Mouse (Mus musculus) adrenal gland, postnatal 14 days (tissue): Measurements from ENCODE around the gene Ptprh. TPM values are rescaled to one million over a fixed set of nuclear protein-coding genes. Genes with fewer than 3 reads are reported as not detected.

Experiments
- DNase-seq: peaks from one replicate; pipeline ENCODE4 v3.0.0; 2021; ENCODE audit warnings: mixed read lengths
- total RNA-seq: library from RNA; stranded (reverse); gene quantifications from 2 replicates; pipeline ENCODE4 v1.2.3, GENCODE M21; 2021

Gene Ptprh
- total RNA-seq, 1 experiment from 2014 or later: not detected

- DNase-seq: no peak
Observed at GRCm38 (mm10) chr7:4523205-4524130, 80.4 kb downstream of the Ptprh start.

- DNase-seq: no peak
Observed at GRCm38 (mm10) chr7:4522292-4522691, 81.5 kb downstream of the Ptprh start.

GRCm38 (mm10) chr7:4521231-4522003 is 82.4 kb downstream of the Ptprh start:
- no peak for DNase-seq

- no peak for DNase-seq
Observed at GRCm38 (mm10) chr7:4518487-4518886, 85.4 kb downstream of the Ptprh start.

- no peak for DNase-seq
Observed at GRCm38 (mm10) chr7:4516332-4517050, 87.3 kb downstream of the Ptprh start, which contains the start of gene Tnnt1. Gene Tnnt1 (minus strand): TSS chr7:4516382.

GRCm38 (mm10) chr7:4515853-4516252 is 88.0 kb downstream of the Ptprh start:
- DNase-seq: no peak

- DNase-seq: no peak
Observed at GRCm38 (mm10) chr7:4513829-4514712, 89.8 kb downstream of the Ptprh start.

GRCm38 (mm10) chr7:4513236-4513635 is 90.6 kb downstream of the Ptprh start:
- DNase-seq: peak; percentile 64

- DNase-seq: peak; percentile 48
Observed at GRCm38 (mm10) chr7:4511489-4512224, 92.2 kb downstream of the Ptprh start.

GRCm38 (mm10) chr7:4509863-4510608 is 93.8 kb downstream of the Ptprh start:
- peak; percentile 87 for DNase-seq

- DNase-seq: no peak
Observed at GRCm38 (mm10) chr7:4508739-4509116, 95.1 kb downstream of the Ptprh start.

GRCm38 (mm10) chr7:4508062-4508738 is 95.6 kb downstream of the Ptprh start:
- DNase-seq: no peak

GRCm38 (mm10) chr7:4507220-4507619 is 96.6 kb downstream of the Ptprh start:
- no peak for DNase-seq

GRCm38 (mm10) chr7:4504646-4505435 is 99.0 kb downstream of the Ptprh start:
- no peak for DNase-seq

GRCm38 (mm10) chr7:4503858-4504257 is 100.0 kb downstream of the Ptprh start:
- no peak for DNase-seq

GRCm38 (mm10) chr7:4503100-4503499 is 100.7 kb downstream of the Ptprh start:
- DNase-seq: no peak

- peak; percentile 59 for DNase-seq
Observed at GRCm38 (mm10) chr7:4502421-4503090, 101.3 kb downstream of the Ptprh start.
